Mouse (Mus musculus) retina, adult 2 months (tissue): ENCODE measurements around the gene Errfi1.
A peak's percentile ranks its signal among the peaks of the same experiment; 100 is the strongest.
"Not testable (repeated sequence)": the region's sequence is repeated elsewhere in the genome, so short reads cannot be mapped to it uniquely, and the experiment has no call there.

ENCODE experiments used
- DNase-seq: peaks from one replicate; pipeline ENCODE4 v3.0.0-alpha.2; 2012; ENCODE audit warnings: low read depth, low spot score

The Errfi1 gene

DNA sequence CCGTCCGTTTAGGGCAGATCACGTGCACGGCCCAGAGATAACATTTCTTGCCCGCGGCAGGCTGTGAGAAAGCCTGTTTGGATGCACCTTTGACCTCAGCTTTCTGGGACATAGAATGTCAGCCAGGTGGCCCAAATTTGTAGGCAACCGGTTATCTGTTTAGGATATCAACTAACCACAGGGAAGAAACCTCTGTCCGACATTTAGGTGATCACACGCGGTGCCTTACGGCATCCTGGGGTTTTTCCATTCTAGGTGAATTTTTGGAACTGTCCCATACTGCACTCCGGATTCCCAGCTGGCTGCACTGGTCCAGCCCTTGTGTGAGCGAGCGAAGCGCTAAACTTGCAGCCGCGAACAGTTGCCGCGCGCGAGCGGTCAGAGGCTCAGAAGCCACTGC lies 25.9 kb downstream of the Errfi1 start:
- DNase-seq = no peak

DNA sequence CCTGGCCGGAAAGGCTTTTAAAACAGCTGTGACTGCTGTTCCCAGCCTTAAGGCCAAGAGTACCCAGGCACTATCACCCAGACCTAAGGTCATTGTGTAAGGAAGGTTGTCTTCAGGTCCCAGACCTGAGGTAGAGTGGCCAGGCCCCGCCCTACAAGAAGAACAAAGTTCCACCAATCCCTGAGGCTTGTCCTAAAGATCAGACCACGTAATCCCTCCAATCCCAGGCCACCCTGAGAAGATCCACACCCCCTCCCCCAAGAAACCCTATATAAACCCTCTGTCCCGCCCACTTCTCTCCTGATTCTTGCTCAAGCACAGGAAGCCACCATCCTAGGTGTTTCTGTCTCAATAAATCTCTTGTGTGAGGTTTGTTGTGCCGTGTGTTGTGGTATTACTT lies 26.6 kb downstream of the Errfi1 start:
- DNase-seq = no peak

GRCm38 (mm10) chr4:150882632-150883031 lies 28.9 kb downstream of the Errfi1 start:
- no peak for DNase-seq

DNA sequence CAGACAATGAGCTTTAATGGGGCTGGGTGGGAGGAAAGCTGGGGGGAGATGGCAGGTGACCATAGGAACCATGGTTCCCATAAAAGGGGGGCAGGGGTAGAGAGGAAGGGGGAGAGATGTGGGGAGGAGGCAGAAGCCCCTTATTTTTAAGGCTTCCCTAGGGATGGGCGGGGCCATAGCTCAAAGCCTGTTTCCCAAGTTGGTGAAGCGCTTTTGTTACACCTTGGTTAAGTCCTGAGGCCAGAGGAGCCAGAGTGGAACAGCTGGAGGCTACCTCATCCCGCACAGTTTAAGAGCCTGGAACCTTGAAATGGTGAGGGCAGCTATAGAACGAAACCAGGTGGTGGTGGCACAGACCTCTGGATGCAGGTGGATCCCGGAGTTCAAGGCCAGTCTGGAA lies 34.2 kb downstream of the Errfi1 start:
- DNase-seq = no peak

GRCm38 (mm10) chr4:150888492-150888891 lies 34.8 kb downstream of the Errfi1 start:
- no peak for DNase-seq

DNA sequence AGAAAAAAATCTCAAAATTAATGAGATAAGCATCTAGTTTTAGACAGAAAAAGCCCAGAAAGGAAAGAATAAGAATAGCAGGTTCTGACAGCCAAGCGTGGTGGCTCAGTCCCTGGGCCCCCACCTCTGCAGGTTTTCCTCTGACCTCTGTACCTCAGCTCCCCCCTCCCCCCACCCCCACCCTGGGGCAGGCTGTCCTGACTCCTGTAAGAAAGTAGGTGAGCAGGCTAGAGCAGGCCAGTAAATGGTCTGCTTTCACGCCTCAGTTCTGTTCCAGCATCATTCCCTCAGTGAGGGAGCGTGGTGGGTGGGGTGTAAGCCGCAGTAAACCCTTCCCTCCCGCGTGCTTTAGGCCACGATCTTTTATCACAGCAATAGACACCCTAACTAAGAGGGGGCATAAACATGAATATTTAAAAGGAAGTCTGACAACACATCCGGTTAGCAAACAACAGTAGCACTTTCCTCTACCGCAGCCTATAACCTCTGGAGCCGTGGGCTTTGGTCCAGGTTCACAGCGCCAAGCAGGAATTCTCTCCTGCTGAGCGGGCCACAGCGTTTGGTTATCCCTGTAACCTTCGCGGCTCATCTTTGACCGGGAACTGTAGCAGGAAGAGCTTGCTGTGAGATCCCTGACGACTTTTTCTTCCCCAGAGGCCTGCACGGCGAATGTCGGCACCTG lies 35.7 kb downstream of the Errfi1 start:
- DNase-seq = no peak

DNA sequence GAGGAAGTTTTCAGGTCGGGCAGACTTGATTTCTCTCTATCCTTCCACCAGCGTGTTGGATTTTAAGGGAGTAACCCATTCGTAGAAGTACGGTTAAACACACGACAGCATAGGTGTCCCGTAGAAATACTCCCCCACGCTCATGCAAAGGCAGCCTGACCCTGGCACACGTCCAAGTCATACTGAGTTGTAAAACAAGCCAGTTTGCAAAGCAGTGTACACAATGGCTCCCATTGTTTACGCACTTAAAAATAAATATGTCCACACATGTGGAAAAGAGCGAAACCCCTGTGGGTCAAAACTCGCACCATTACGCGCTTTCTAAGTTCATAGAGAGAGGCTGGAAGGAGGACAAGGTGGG lies 36.2 kb downstream of the Errfi1 start:
- DNase-seq = no peak

DNA sequence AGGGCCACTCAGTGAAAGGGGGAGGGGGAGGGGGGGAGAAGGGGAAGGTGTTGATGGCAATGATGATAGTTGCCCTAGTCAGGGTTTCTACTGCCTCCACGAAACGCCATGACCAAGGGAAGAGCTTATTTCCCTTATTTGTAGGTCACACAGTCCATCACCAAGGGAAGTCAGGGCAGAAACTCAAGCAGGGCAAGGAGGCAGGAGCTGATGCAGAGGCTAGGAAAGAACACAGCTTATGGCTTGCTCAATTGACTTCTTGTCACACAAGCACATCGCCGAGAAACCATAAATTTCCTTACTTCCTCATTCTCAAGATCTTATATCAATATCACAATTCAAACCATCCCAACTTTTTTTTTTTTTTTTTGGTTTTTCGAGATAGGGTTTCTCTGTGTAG lies 37.6 kb downstream of the Errfi1 start:
- DNase-seq = no peak

DNA sequence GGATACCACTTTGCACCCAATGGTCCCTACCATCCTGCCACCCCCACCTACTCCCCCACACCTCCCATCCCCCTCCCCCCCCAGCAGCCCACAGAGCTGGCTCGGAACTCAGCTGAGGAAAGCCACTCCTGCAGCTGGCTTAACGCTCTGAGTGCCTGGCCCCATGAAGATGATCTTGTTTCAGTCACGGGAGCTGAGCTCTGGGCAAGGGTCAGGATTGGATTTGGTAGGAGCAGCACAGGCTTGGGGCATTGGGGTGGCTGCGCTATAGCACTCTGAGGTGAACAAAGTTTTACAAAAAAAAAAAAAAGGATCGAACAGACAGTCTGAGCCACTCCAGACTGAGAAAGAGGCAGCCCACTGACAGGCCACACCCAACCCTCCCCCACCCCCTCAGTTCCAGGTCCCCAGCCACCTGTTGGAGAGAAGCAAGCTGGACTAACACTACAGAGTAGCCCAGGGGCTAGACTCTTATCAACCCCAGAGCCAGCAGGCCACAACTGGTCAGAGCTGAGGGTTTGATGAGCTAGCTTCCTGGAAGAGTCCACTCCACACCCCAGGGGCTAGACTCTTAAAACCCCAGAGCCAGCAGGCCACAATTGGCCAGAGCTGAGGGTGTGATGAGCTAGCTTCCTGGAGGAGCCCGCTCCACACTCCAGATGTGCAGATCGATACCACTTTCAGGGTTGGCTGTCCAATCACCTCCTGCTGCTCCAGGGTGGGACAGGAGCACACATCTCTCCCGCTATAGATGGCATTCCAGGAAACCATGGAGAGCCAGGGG lies 41.2 kb downstream of the Errfi1 start:
- DNase-seq = no peak

- DNase-seq = no peak
Observed at GRCm38 (mm10) chr4:150896896-150897624, 43.3 kb downstream of the Errfi1 start.

DNA sequence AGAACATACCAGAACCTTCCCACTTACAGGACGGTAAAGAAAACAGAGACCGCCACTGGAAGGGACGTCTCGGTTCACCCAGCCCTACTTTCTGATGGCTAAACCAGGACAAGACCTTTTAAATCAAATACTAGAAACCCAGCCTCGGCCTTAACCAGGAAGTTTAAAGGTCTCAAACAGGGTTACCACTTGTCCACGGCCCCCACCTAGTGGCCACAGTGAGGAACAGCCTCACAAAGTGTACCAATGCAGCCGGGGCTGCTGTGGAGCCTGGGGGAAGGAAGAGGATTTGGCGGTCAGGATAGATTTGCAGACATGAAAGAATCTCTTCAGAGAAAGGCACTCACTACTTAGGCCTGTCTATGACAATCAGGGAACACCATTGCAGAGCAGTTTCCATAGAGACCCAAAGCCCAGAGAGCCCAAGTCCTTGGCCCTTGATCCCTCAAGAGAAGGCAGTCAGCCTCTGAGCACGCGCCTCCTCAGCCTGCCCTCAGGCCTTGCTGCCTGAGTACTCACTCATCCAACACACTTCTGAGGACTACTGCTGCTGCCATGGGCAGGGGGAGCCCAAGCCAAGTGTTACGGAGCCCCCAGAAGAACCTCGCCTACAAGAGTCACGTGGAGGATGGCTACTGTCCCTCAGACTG lies 45.1 kb downstream of the Errfi1 start:
- peak; percentile 39 for DNase-seq

DNA sequence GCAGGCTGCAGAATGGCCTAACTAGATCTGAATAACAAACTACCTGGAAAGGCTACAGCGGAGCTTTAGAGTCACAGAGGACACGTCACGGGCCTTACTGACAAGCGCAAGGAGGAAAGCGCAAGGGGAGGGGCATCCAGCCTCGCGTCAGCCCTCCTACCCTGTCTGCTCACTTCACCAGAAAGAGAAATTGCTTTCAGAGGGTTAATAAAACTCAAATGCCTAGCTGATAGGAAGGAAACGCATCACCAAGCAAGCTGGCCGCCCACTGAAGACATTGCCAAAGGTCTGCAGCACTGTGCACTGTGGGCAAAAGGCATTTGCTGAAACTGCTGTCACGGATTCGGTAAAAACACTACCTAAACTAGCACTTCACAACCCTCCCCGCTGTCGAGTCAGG lies 46.8 kb downstream of the Errfi1 start:
- no peak for DNase-seq

- DNase-seq = peak; percentile 37
Observed at GRCm38 (mm10) chr4:150901651-150902050, 47.9 kb downstream of the Errfi1 start.

DNA sequence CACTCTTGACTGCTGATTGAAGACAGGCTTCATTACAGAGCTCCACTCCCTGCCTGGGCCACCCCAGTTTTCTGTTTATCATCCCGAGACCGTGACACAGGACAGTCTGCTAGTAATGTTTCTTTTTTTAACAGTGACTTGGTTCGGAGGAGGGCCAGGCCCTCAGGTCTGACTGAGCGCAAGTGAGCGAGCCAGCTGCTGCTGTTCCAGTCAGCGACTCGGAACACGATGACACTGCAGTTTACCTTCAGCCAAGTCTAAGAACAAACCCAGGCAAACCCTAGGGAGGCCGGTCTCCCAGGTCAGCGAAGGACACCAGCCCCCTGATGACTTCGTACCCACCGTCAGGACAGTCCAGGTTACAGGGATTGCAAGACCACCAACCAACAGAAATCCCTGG lies 48.3 kb downstream of the Errfi1 start:
- DNase-seq = no peak

- DNase-seq = no peak
Observed at GRCm38 (mm10) chr4:150903091-150903742, 49.5 kb downstream of the Errfi1 start.

- no peak for DNase-seq
Observed at GRCm38 (mm10) chr4:150907099-150907498, 53.4 kb downstream of the Errfi1 start.

GRCm38 (mm10) chr4:150908512-150908911 lies 54.8 kb downstream of the Errfi1 start:
- not testable (repeated sequence) for DNase-seq

GRCm38 (mm10) chr4:150909451-150910156 lies 55.9 kb downstream of the Errfi1 start:
- peak; percentile 97 for DNase-seq

GRCm38 (mm10) chr4:150910164-150910951 lies 56.6 kb downstream of the Errfi1 start:
- DNase-seq = no peak

- DNase-seq = no peak
Observed at GRCm38 (mm10) chr4:150913743-150914142, 60.0 kb downstream of the Errfi1 start.
